Mouse (Mus musculus) cerebellum, adult 2 months (tissue): ENCODE data around the gene Apbb1. TPM values are rescaled to one million over a fixed set of nuclear protein-coding genes. Genes with fewer than 3 reads are reported as not detected.

Source experiments
- DNase-seq, 2 experiments: peaks; one replicate each; pipeline ENCODE4 v3.0.0; 2021
- H3K27ac ChIP-seq: fragments of 200-500 bp; 2 replicates; pipeline ENCODE4 v1.5.1; 2012; ENCODE audit warnings: low read length, control low read depth, inconsistent platforms; ENCODE audit not compliant: insufficient read depth
- H3K27me3 ChIP-seq: fragments of 200-500 bp; 2 replicates; pipeline ENCODE4 v1.6.1; 2012; ENCODE audit warnings: inconsistent platforms, mild to moderate bottlenecking, low read length, moderate library complexity; ENCODE audit not compliant: control insufficient read depth, insufficient read depth
- H3K4me1 ChIP-seq: fragments of 200-500 bp; 2 replicates; pipeline ENCODE4 v1.6.1; 2011; ENCODE audit warnings: low read length; ENCODE audit not compliant: control insufficient read depth, insufficient read depth
- H3K4me3 ChIP-seq: fragments of 200-500 bp; replicated peaks from 2 replicates; pipeline ENCODE3; 2011; ENCODE audit warnings: mild to moderate bottlenecking, low read depth, low read length, control low read depth; ENCODE audit not compliant: insufficient read depth
- CTCF ChIP-seq: fragments of 200-500 bp; IDR thresholded peaks from 2 replicates; pipeline ENCODE4 v1.5.1; 2011; ENCODE audit warnings: low read depth, mild to moderate bottlenecking, control low read depth, low read length, moderate library complexity, borderline replicate concordance; ENCODE audit not compliant: insufficient read depth
- POLR2A ChIP-seq: fragments of 200-500 bp; IDR thresholded peaks from 2 replicates; pipeline ENCODE4 v1.6.1; 2011; ENCODE audit warnings: low read length, control low read depth, borderline replicate concordance; ENCODE audit not compliant: insufficient read depth
- WGBS: fragments of 180-500 bp; shearing (Covaris S2); methylation state at CpG from one replicate; pipeline ENCODE4 v1.1.7; 2018; 5-methylcytosine and 5-hydroxymethylcytosine counted together
- polyA plus RNA-seq: library from polyadenylated mRNA; depleted of rRNA; stranded (reverse); fragments of >200 nt; gene quantifications from 2 replicates; pipeline ENCODE4 v1.2.3, GENCODE M21; 2012

Apbb1 gene
- polyA plus RNA-seq, 1 experiment: 475 TPM

GRCm38 (mm10) chr7:105568988-105569471 is 12.4 kb downstream of the Apbb1 start:
- peak overlapping the region; percentile 59 for H3K4me3 ChIP-seq
- H3K27me3 ChIP-seq: no peaks in the 10 kb centered on the region

GRCm38 (mm10) chr7:105568583-105568982 is 12.9 kb downstream of the Apbb1 start:
- peaks cover 40% of the 10 kb centered on the region for H3K4me1 ChIP-seq
- peak; percentile 69 to 78 for DNase-seq
- H3K27ac ChIP-seq: peak overlapping the region; percentile 90
- peak overlapping the region; percentile 59 for H3K4me3 ChIP-seq
- no peak for TF ChIP-seq POLR2A
- no peak for TF ChIP-seq CTCF
- 2% methylated on average over 7 of the region's 7 CpGs for WGBS
- H3K27me3 ChIP-seq: no peaks in the 10 kb centered on the region

More at GRCm38 (mm10) chr7:105568988-105569471, 12.4 kb downstream of the Apbb1 start:
- H3K27ac ChIP-seq: peak overlapping the region; percentile 90
- peak; percentile 66; the same call in 1 of the 2 replicates for TF ChIP-seq POLR2A
- no peak for TF ChIP-seq CTCF
- H3K4me1 ChIP-seq: peaks cover 44% of the 10 kb centered on the region
- DNase-seq: peak; percentile 92 to 97
- 0% methylated on average over 6 of the region's 6 CpGs for WGBS

DNA sequence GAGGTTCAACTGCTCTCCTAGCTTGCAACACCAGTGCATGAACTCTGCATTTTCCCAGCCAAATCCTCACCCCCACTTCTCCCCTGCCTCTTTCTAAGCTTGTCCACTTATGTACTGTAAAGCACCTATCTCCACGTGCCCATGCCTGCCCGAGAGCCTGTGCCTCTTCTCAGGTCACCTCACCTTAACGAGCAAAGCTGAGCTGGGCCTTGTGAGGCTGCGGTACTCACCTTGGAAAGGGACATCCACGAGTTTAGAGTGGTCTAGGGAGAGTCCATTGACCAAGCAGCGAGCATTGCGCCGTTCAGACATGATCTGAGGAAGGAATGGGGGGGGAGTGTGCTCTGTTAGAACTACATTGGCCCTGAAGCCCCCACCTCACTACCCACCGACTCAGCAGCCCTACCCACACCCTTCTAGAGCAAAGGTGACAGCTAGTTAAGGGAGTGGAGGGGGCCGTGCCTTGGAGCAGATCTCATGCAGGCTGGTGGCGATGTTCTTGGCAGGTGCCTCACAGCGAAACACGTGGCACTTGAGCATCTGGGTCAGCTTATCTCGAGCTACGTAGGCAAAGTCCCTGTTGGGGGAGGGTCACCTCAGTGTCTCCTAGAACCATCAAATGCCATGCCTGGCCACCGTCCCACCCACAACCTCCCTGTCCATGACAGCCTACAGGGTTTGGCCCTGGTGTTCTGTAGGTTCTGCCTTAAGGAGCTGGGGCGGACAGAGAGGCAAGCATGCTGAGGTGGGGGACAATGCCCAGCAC is 16.2 kb downstream of the Apbb1 start:
- TF ChIP-seq CTCF: no peak
- TF ChIP-seq POLR2A: no peak

GRCm38 (mm10) chr7:105563367-105563766 is 18.1 kb downstream of the Apbb1 start:
- Histone ChIP-seq H3K4me1 (peaks cover 42% of the 10 kb centered on the region), H3K4me3 (no peak overlapping the region), H3K27me3 (no peaks in the 10 kb centered on the region), H3K27ac (no peak overlapping the region)
- WGBS: 85% methylated on average over 3 of the region's 3 CpGs
- DNase-seq: no peak
- TF ChIP-seq CTCF (no peak), POLR2A (no peak)

More for the DNA sequence above, 16.2 kb downstream of the Apbb1 start:
- H3K27me3 ChIP-seq: no peaks in the 10 kb centered on the region
- no peak overlapping the region for H3K4me3 ChIP-seq
- 0 out of 2 replicates have a peak overlapping the region, but pooled peaks have one; percentile 6 for H3K27ac ChIP-seq
- WGBS: 55% methylated on average over 17 of the region's 17 CpGs
- H3K4me1 ChIP-seq: peaks cover 35% of the 10 kb centered on the region
- DNase-seq: peak in 1 of 2 experiments; percentile 42

DNA sequence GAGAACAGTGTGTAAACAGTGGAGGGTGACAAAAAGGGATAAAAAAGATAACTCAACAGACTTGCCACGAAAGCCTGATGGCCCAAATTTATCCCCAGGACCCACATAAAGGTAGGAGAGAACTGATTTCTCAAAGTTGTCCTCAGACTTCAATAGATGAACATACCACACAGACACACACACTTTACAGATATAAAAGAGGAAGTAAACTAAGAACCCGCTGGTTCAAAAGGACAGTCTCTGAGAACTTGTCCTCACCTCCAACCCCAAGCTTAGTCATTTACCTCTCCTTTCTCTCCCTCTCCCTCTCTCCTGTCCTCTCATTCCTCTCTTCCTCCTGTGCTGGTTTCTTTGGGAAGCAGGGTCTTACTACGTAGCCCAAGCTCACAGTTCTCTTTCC is 19.1 kb downstream of the Apbb1 start:
- H3K27ac ChIP-seq: no peak overlapping the region
- TF ChIP-seq POLR2A: no peak
- TF ChIP-seq CTCF: no peak
- peaks cover 46% of the 10 kb centered on the region for H3K4me1 ChIP-seq
- no peak for DNase-seq
- no peak overlapping the region for H3K4me3 ChIP-seq
- WGBS: 77% methylated on average over 3 of the region's 3 CpGs
- H3K27me3 ChIP-seq: no peaks in the 10 kb centered on the region

DNA sequence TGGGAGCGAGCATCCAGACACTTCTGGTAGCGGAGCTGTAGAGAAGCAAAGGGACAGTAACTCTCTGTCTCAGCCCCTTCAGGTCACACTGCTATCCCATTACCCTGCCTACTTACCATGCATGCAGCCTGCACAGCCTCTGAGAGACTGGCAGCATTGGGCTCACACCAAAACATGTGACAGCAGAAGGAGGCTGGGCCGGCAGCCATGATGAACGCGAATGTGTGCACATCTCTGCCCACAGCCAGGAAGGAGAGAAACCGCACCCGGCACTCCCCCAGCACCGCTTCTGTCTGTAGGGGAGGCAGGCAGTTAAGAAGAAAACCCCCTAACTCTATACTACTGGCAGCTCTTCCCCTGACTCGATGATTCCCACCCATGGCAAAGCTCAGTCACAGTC is 22.4 kb downstream of the Apbb1 start:
- WGBS: 43% methylated on average over 9 of the region's 9 CpGs
- TF ChIP-seq POLR2A (no peak), CTCF (no peak)
- Histone ChIP-seq H3K4me1 (peaks cover 34% of the 10 kb centered on the region), H3K27me3 (no peaks in the 10 kb centered on the region), H3K27ac (no peak overlapping the region), H3K4me3 (no peak overlapping the region)
- DNase-seq: no peak

- Histone ChIP-seq H3K27ac (peak overlapping the region; percentile 25; the same call in 1 of the 2 replicates), H3K4me1 (peaks cover 33% of the 10 kb centered on the region), H3K4me3 (no peak overlapping the region), H3K27me3 (no peaks in the 10 kb centered on the region)
- no peak for DNase-seq
- no peak for TF ChIP-seq CTCF
- TF ChIP-seq POLR2A: no peak
- WGBS: 16% methylated on average over 11 of the region's 11 CpGs
These were observed 23.8 kb downstream of the Apbb1 start for GRCm38 (mm10) chr7:105557671-105558070.

DNA sequence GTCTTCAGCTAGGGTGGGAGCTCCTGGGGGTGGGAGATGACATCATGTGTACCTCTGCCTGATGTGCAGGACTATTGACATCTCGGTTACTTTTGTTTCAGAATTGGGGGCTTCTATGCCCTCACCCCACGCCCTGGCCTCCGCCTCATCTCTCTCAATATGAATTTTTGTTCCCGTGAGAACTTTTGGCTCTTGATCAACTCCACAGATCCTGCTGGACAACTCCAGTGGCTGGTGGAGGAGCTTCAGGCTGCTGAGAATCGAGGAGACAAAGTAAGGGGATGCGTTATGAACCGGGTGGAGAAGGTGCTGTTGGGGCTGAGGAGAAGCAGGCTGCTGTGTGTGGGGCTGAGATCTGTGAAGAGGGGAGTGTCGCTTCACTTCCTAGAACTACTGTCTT is 25.0 kb downstream of the Apbb1 start:
- H3K27ac ChIP-seq: peak overlapping the region; percentile 63; the same call in 1 of the 2 replicates
- DNase-seq: peak in 1 of 2 experiments; percentile 44
- H3K4me1 ChIP-seq: peaks cover 29% of the 10 kb centered on the region
- no peak for TF ChIP-seq CTCF
- TF ChIP-seq POLR2A: no peak
- no peaks in the 10 kb centered on the region for H3K27me3 ChIP-seq
- peak overlapping the region; percentile 46 for H3K4me3 ChIP-seq
- WGBS: 38% methylated on average over 8 of the region's 8 CpGs
